Mouse (Mus musculus): ENCODE measurements around the gene Nrsn2. TPM values are rescaled to one million over a fixed set of nuclear protein-coding genes. Genes with fewer than 3 reads are reported as not detected.

Nrsn2 gene
- polyA plus RNA-seq, 1 experiment from 2014 or later = not detected

- no peak for DNase-seq (ENCODE audit: low spot score)
- Histone ChIP-seq H3K4me1 (ENCODE audit: insufficient read depth, low read depth, low read length) (no peaks in the 10 kb centered on the region), H3K9ac (replicated peaks; ENCODE audit: low read depth) (no peak overlapping the region), H3K27me3 (replicated peaks; ENCODE audit: insufficient read depth, low read length) (peaks cover 15% of the 10 kb centered on the region; the same call in 1 of the 2 replicates), H3K9me3 (ENCODE audit: low read length) (no peaks in the 10 kb centered on the region), H3K27ac (ENCODE audit: low read length) (no peak overlapping the region), H3K36me3 (ENCODE audit: insufficient read depth, low read length) (no peaks in the 10 kb centered on the region), H3K4me2 (replicated peaks; ENCODE audit: low read depth, low read length) (no peak overlapping the region), H3K4me3 (ENCODE audit: low read depth, low read length) (no peak overlapping the region)
- no peak for ATAC-seq
- WGBS = 76% methylated on average over 7 of the region's 7 CpGs
- TF ChIP-seq CTCF (IDR thresholded peaks at IDR 0.05) = no peak
- no peak for TF ChIP-seq EP300 (IDR thresholded peaks at IDR 0.05)
Measured at GRCm38 (mm10) chr2:152372104-152372503, 4.3 kb downstream of the Nrsn2 start.

DNA sequence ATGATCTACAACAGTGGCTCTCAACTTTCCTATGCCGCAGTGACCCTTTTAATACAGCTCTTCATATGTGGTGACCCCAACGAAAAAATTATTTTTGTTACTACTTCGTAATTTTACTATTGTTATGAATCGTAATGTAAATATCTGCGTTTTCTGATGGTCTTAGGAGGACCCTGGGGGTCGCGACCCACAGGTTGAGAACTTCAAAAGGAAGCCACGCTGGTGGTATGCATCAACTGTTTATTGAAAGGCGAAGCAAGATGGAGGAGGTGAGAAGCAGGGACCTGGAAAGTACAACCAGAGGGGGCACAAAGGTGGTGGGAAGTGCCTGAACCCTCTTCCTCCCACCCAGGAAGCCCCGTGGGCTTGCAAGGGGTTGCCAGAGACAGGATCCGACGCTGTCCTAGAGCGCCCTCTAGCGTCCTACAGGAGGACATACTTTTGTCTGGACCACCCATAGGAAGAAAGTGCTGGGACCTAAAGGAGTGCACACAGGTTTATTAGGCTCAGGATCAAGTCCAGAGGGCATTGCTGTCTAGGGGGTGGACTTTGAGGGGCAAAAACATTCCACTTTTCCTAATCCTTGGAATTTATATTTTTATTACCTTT lies 7.8 kb downstream of the Nrsn2 start:
- H3K36me3 ChIP-seq (ENCODE audit: insufficient read depth, low read length) = no peaks in the 10 kb centered on the region
- H3K4me2 ChIP-seq (replicated peaks; ENCODE audit: low read depth, low read length) = no peak overlapping the region
- ATAC-seq (peak; percentile 65), DNase-seq (ENCODE audit: low spot score) (peak; percentile 77)
- TF ChIP-seq EP300 (IDR thresholded peaks at IDR 0.05) (no peak), CTCF (IDR thresholded peaks at IDR 0.05) (peak; percentile 96)
- no peaks in the 10 kb centered on the region for H3K9me3 ChIP-seq (ENCODE audit: low read length)
- H3K27me3 ChIP-seq (replicated peaks; ENCODE audit: insufficient read depth, low read length) = 0 out of 2 replicates have a peak, but pooled peaks cover under 1% of the 10 kb centered on the region
- no peaks in the 10 kb centered on the region for H3K4me1 ChIP-seq (ENCODE audit: insufficient read depth, low read depth, low read length)
- no peak overlapping the region for H3K4me3 ChIP-seq (ENCODE audit: low read depth, low read length)
- no peak overlapping the region for H3K27ac ChIP-seq (ENCODE audit: low read length)
- WGBS = 22% methylated on average over 14 of the region's 14 CpGs
- no peak overlapping the region for H3K9ac ChIP-seq (replicated peaks; ENCODE audit: low read depth)

GRCm38 (mm10) chr2:152367917-152368316 lies 8.5 kb downstream of the Nrsn2 start:
- DNase-seq (ENCODE audit: low spot score) = no peak
- H3K9me3 ChIP-seq (ENCODE audit: low read length) = no peaks in the 10 kb centered on the region
- H3K4me3 ChIP-seq (ENCODE audit: low read depth, low read length) = no peak overlapping the region
- no peaks in the 10 kb centered on the region for H3K36me3 ChIP-seq (ENCODE audit: insufficient read depth, low read length)
- no peak overlapping the region for H3K27ac ChIP-seq (ENCODE audit: low read length)
- H3K9ac ChIP-seq (replicated peaks; ENCODE audit: low read depth) = no peak overlapping the region
- no peak overlapping the region for H3K4me2 ChIP-seq (replicated peaks; ENCODE audit: low read depth, low read length)
- TF ChIP-seq EP300 (IDR thresholded peaks at IDR 0.05) (no peak), CTCF (IDR thresholded peaks at IDR 0.05) (no peak)
- no peaks in the 10 kb centered on the region for H3K27me3 ChIP-seq (replicated peaks; ENCODE audit: insufficient read depth, low read length)
- no peaks in the 10 kb centered on the region for H3K4me1 ChIP-seq (ENCODE audit: insufficient read depth, low read depth, low read length)
- ATAC-seq = no peak
- WGBS = 65% methylated on average over 5 of the region's 5 CpGs

DNA sequence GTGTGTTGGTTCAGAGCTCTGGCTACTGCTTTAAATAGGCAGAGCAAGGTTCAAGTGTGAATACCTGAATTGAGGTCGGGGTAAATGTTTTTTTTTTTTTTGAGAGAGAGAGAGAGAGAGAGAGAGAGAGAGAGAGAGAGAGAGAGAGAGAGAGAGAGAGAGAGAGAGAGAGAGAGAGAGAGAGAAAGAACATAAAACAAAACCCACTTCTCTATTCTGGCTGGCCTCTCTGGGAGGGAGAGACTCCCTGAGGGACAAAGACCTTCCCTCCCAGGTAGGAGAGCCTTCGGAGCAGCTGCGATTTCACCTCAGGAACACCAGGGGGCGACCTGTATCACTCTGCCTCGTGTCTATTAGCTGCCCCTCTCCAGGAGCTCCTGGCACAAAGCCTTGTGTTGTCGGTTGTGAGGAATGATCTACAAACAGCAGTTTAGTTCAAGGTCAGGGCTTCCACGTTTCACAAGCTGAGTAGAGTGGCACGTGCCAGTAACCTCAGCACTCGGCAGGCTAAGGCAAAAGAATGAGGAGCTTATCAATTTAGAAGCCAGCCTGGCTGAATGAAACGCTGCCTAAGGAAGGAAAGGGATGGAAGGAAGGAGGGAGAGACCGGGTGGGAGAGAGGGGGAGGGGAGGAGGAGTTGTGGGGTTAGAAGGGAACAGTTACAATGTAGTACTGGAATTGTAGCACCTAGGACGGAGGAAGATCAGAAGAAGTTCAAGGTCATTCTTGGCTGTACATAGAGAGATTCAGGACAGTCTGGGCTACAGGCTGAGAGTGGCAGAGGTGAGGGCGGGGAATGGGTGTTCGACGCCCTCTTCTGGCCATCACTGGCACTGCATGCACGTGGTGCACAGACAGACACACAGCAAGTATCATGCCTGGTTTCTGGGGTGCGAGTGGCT lies 12.9 kb downstream of the Nrsn2 start:
- Histone ChIP-seq H3K4me3 (ENCODE audit: low read depth, low read length) (no peak overlapping the region), H3K27ac (ENCODE audit: low read length) (0 out of 2 replicates have a peak overlapping the region, but pooled peaks have one; percentile 38)

GRCm38 (mm10) chr2:152361193-152361592 lies 15.2 kb downstream of the Nrsn2 start:
- TF ChIP-seq CTCF (IDR thresholded peaks at IDR 0.05) (no peak), EP300 (IDR thresholded peaks at IDR 0.05) (no peak)
- no peaks in the 10 kb centered on the region for H3K36me3 ChIP-seq (ENCODE audit: insufficient read depth, low read length)
- no peak overlapping the region for H3K9ac ChIP-seq (replicated peaks; ENCODE audit: low read depth)
- H3K27ac ChIP-seq (ENCODE audit: low read length) = no peak overlapping the region
- no peak overlapping the region for H3K4me3 ChIP-seq (ENCODE audit: low read depth, low read length)
- no peak for ATAC-seq
- 88% methylated on average over 8 of the region's 8 CpGs for WGBS
- no peaks in the 10 kb centered on the region for H3K27me3 ChIP-seq (replicated peaks; ENCODE audit: insufficient read depth, low read length)
- DNase-seq (ENCODE audit: low spot score) = no peak
- no peaks in the 10 kb centered on the region for H3K9me3 ChIP-seq (ENCODE audit: low read length)
- H3K4me2 ChIP-seq (replicated peaks; ENCODE audit: low read depth, low read length) = no peak overlapping the region
- H3K4me1 ChIP-seq (ENCODE audit: insufficient read depth, low read depth, low read length) = no peaks in the 10 kb centered on the region

More for the DNA sequence above, 12.9 kb downstream of the Nrsn2 start:
- 7% methylated on average over 17 of the region's 17 CpGs for WGBS
- Histone ChIP-seq H3K36me3 (ENCODE audit: insufficient read depth, low read length) (no peaks in the 10 kb centered on the region), H3K4me1 (ENCODE audit: insufficient read depth, low read depth, low read length) (no peaks in the 10 kb centered on the region), H3K4me2 (replicated peaks; ENCODE audit: low read depth, low read length) (peak overlapping the region; percentile 33; the same call in 1 of the 2 replicates), H3K27me3 (replicated peaks; ENCODE audit: insufficient read depth, low read length) (no peaks in the 10 kb centered on the region), H3K9ac (replicated peaks; ENCODE audit: low read depth) (no peak overlapping the region), H3K9me3 (ENCODE audit: low read length) (no peaks in the 10 kb centered on the region)
- DNase-seq (ENCODE audit: low spot score) (peak; percentile 91), ATAC-seq (peak; percentile 67)
- TF ChIP-seq EP300 (IDR thresholded peaks at IDR 0.05) (no peak), CTCF (IDR thresholded peaks at IDR 0.05) (peak; percentile 83)

GRCm38 (mm10) chr2:152360271-152360775 lies 16.1 kb downstream of the Nrsn2 start:
- no peaks in the 10 kb centered on the region for H3K4me1 ChIP-seq (ENCODE audit: insufficient read depth, low read depth, low read length)
- peak; percentile 88 for ATAC-seq
- no peak overlapping the region for H3K4me2 ChIP-seq (replicated peaks; ENCODE audit: low read depth, low read length)
- no peaks in the 10 kb centered on the region for H3K36me3 ChIP-seq (ENCODE audit: insufficient read depth, low read length)
- 9% methylated on average over 7 of the region's 7 CpGs for WGBS
- H3K9ac ChIP-seq (replicated peaks; ENCODE audit: low read depth) = no peak overlapping the region
- no peaks in the 10 kb centered on the region for H3K27me3 ChIP-seq (replicated peaks; ENCODE audit: insufficient read depth, low read length)
- TF ChIP-seq CTCF (IDR thresholded peaks at IDR 0.05) = no peak
- TF ChIP-seq EP300 (IDR thresholded peaks at IDR 0.05) = no peak; the same call in 1 of the 2 replicates
- H3K27ac ChIP-seq (ENCODE audit: low read length) = peak overlapping the region; percentile 48
- H3K9me3 ChIP-seq (ENCODE audit: low read length) = no peaks in the 10 kb centered on the region
- DNase-seq (ENCODE audit: low spot score) = peak; percentile 80
- no peak overlapping the region for H3K4me3 ChIP-seq (ENCODE audit: low read depth, low read length)

Data from lung, postnatal 0 days (tissue).